Mouse (Mus musculus) heart, postnatal 0 days (tissue): Measurements from ENCODE around the gene Mtrr.

Experiments used
- CTCF ChIP-seq: IDR thresholded peaks from 2 replicates; pipeline ENCODE4 v1.5.1; 2016; ENCODE audit warnings: antibody characterized with exemption, control low read depth, low read depth
- EP300 ChIP-seq: IDR thresholded peaks from 2 replicates; pipeline ENCODE4 v1.6.1; 2016; ENCODE audit warnings: antibody characterized with exemption, low read depth

GRCm38 (mm10) chr13:68568548-68568947 is 13.4 kb downstream of the Mtrr start:
- no peak for TF ChIP-seq CTCF
- no peak for TF ChIP-seq EP300
